Mouse (Mus musculus) Patski (cell line): ENCODE data around the gene Trp53. TPM values are rescaled to one million over a fixed set of nuclear protein-coding genes. Genes with fewer than 3 reads are reported as not detected.

Source experiments
- ATAC-seq: fragments of 100-300 bp; one replicate; pipeline ENCODE4 v1.8.0; 2021
- CTCF ChIA-PET: fragments of 350-600 bp; sonication (Branson Sonifier 250); formaldehyde crosslinking; loops from one replicate; lab custom pipeline; 2022; ENCODE audit warnings: inconsistent platforms; lab: Charles Lee
- POLR2A ChIA-PET: fragments of 350-600 bp; sonication (Branson Sonifier 250); formaldehyde crosslinking; loops from one replicate; lab custom pipeline; 2022; ENCODE audit warnings: antibody characterized with exemption, inconsistent platforms; lab: Charles Lee
- DNase-seq: peaks from one replicate; pipeline ENCODE4 v3.0.0-alpha.2; 2011; ENCODE audit warnings: low read depth, low spot score
- H3K27me3 ChIP-seq: fragments of 371-371 bp; one replicate; pipeline ENCODE4 v1.5.1; 2021
- CTCF ChIP-seq: fragments of 100-300 bp; IDR thresholded peaks from one replicate; pipeline ENCODE4 v1.5.1; 2021
- in situ Hi-C: fragments of 300-500 bp; cut with MboI; formaldehyde crosslinking; loops from 3 replicates; pipeline ENCODE4 v1.11.1; 2018; ENCODE audit warnings: low pct_unique_long_range_greater_than_20kb, mixed read lengths
- polyA plus RNA-seq: library from polyadenylated mRNA; unstranded; gene quantifications from one replicate; pipeline ENCODE4 v1.2.3, GENCODE M21; 2021

The Trp53 gene
- polyA plus RNA-seq, 1 experiment from 2014 or later, result 92.8 TPM

DNA sequence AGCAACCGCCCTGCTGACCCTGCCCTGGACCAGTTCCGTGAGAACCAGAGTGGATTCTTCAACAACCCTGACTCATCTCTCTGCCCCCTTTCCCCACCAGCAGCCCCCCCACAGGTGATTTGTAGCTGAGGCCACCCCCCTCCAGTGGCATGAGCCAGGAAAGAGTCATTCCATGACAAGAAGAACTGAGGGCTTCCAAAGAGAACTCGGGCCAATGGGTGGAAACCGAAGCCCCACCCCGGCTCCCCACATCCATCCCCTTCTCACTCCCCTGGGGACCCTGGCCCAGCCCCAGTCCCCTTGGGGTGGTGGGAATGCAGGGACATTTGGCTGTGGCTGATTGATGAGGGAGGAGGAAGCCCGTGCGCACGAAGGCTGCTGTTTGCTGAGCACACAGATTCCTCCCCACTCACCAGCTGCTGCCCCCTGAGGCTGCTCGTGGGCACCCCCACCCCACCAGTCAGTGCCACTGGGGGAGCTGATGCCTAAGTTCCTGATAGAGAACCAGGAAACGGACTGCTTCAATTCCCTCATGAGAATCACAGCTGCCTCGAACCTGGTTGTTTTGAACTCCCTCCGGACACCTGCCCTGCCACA lies 31.0 kb upstream of the Trp53 start, which contains the start of gene Dnah2:
TSS of gene Dnah2 (minus strand) at position 51 of the 597 bp plus-strand sequence.
- CTCF ChIA-PET, result no interaction called here
- ATAC-seq, result no peak
- no peak for TF ChIP-seq CTCF
- POLR2A ChIA-PET, result no interaction called here
- H3K27me3 ChIP-seq, result no peaks in the 10 kb centered on the region
- no peak for DNase-seq
- in situ Hi-C loops, result no loop called here

DNA sequence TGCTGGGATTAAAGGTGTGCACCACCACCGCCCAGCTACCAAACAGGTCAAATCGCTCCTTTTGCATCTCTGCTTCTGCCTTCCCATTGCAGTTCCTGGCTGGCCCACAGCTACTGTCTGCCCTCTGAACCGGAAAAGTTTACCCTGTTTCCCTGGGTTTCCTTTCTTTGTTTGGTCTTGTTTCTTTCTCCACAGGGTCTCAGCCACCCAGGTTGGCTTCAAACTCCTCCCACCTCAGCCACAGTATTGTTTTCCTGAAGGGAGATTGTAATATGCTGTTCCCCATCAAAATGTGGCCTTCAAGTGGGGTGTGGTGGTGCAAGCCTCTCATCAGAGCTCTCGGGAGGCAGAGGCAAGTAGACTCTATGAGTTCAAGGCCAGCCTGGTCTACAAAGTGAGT lies 28.8 kb upstream of the Trp53 start:
- ATAC-seq (no peak), DNase-seq (no peak)
- H3K27me3 ChIP-seq, result no peaks in the 10 kb centered on the region
- TF ChIP-seq CTCF, result no peak
- CTCF ChIA-PET, result no interaction called here
- POLR2A ChIA-PET, result no interaction called here
- in situ Hi-C loops, result no loop called here

GRCm38 (mm10) chr11:69552622-69553340 lies 27.4 kb upstream of the Trp53 start:
- ATAC-seq (no peak), DNase-seq (no peak)
- TF ChIP-seq CTCF, result no peak
- no peaks in the 10 kb centered on the region for H3K27me3 ChIP-seq
- CTCF ChIA-PET, result no interaction called here
- in situ Hi-C loops, result no loop called here
- POLR2A ChIA-PET, result no interaction called here

DNA sequence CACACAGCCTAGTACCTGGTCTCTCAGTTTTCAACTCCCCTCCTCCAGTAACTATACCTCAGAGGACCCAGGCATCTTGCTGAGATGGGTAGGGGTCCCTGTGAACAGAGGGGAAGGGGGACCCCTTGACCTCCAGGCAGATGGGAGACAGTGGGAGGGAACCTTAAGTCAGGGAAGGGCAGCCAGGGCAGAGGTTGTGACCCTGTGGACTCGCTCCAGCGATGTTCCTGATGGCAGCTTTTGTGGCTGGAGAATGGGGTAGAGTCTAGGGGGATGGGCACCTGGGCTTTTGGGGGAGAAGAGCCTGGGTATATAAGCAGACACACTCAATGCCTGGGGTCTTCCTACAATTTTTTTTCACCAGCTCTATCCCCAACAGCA lies 26.8 kb upstream of the Trp53 start:
- ATAC-seq (no peak), DNase-seq (no peak)
- ChIA-PET CTCF (no interaction called here), POLR2A (no interaction called here)
- no peak for TF ChIP-seq CTCF
- no peaks in the 10 kb centered on the region for H3K27me3 ChIP-seq
- in situ Hi-C loops, result no loop called here

- TF ChIP-seq CTCF, result no peak
- CTCF ChIA-PET, result no interaction called here
- DNase-seq (no peak), ATAC-seq (no peak)
- in situ Hi-C loops, result no loop called here
- H3K27me3 ChIP-seq, result no peaks in the 10 kb centered on the region
- POLR2A ChIA-PET, result no interaction called here
Observed at GRCm38 (mm10) chr11:69554539-69555140, 25.5 kb upstream of the Trp53 start.

DNA sequence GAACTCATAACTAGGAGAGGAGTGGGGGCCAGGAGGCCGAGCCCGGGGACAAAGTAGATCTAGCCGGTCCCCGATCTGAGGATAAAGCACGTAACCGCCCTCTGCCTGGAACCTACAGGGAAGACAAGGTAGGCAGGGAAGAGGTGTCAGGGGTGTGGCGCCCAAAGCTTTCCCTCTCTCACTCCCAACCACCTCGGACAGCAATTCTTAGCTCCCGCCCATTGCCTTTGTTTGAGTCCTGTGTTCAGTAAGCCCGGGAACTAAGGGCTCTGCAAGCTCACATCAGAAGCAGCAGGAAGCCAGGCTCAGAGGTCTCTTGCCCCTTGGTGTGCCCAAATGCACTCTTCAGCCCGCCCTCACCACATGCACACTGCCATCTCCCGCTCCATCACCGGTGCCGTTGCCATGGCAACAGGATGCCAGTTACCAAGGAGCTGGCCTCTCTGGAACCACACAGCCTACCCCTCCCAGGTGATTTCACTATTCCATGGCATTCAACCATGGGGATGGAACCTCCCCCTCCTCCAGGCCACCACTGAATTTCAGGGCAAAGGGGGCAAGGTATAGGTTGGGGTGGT lies 22.7 kb upstream of the Trp53 start:
- H3K27me3 ChIP-seq, result no peaks in the 10 kb centered on the region
- ChIA-PET POLR2A (no interaction called here), CTCF (interaction anchor here (0.7 kb wide), 1 partner anchor 10 kb away, joined by 4 read pairs; no protein-coding TSS in a partner anchor)
- DNase-seq, result no peak
- in situ Hi-C loops, result no loop called here
- no peak for TF ChIP-seq CTCF
- ATAC-seq, result no peak

- ChIA-PET POLR2A (no interaction called here), CTCF (interaction anchor here (0.7 kb wide), 1 partner anchor 11 kb away, joined by 3 read pairs; no protein-coding TSS in a partner anchor)
- no peak for ATAC-seq
- no peaks in the 10 kb centered on the region for H3K27me3 ChIP-seq
- in situ Hi-C loops, result no loop called here
- TF ChIP-seq CTCF, result no peak
- DNase-seq, result no peak
Observed at GRCm38 (mm10) chr11:69558756-69559155, 21.4 kb upstream of the Trp53 start.

DNA sequence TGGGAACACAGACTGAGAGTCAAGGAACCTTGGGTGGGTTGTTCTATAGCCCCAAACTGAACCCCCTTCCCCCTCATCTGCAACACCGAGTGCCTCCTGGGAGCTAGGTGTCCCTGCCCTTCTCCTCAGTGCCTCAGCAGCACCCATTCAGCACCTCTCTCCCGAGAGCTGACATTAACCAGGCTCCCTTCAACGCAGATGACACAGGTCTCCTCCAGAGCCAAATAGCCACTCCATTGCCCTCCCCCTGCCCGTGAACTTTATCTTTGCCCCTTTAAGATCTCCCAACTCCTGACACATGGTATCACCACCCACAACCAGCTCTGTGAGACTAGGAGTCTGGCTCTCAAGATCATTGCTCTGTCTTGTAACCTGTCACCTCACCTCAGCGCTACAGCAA lies 21.0 kb upstream of the Trp53 start:
- in situ Hi-C loops, result no loop called here
- POLR2A ChIA-PET, result no interaction called here
- ATAC-seq, result no peak
- no peaks in the 10 kb centered on the region for H3K27me3 ChIP-seq
- no peak for TF ChIP-seq CTCF
- DNase-seq, result no peak
- CTCF ChIA-PET, result interaction anchor here (0.7 kb wide), 1 partner anchor 12 kb away, joined by 3 read pairs; no protein-coding TSS in a partner anchor

DNA sequence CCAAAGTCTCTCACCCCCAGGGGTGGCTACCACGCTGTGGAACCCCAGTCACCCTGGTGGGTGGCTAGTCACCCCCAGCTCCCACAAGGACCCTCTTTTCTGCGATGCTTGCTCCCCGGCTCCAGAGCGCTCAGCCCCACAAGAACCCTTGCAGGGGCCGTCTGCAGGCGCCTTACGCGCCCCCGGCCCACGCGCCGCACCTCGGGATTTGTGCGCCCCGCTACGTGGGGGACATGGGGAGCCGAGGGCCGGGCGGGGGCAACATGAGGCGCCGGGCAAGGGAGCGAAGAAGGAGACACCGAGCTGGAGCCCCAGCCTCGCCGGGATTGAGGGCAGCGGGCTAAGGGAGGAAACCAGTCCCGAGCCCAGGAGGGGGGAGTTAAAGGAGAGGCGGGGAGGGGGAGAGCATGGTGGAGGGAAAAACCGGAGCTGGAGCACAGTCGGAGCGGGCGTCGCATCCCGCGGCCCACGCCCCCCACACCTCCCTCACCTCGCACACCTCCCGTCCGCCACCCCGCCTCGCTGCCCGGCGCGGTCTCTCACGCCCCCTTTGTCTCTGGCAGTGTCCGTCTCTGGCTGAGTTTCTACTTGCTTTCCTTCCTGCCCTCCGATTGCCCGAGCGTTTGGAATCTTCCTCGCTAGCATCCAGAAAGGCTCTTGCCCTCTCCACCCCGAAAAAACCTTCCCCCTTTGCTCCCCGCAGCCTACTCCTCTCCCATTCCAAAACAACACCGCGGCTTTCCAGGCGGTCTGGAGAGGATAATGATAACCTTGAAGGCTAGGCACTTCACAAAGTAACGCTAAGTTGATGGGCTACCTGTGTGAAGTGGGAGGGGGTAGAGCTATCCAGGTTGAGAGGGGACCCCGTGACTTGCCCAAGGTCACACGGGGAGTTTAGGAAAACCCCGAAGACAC lies 20.1 kb upstream of the Trp53 start, which contains the start of gene Efnb3:
TSS of gene Efnb3 (minus strand) at position 355 of the 915 bp plus-strand sequence.
- in situ Hi-C loops, result no loop called here
- no peak for DNase-seq
- no peak for TF ChIP-seq CTCF

More for the DNA sequence above, 20.1 kb upstream of the Trp53 start, which contains the start of gene Efnb3:
- ChIA-PET CTCF (interaction anchor here (1.2 kb wide), 1 partner anchor 13 kb away, joined by 3 read pairs; no protein-coding TSS in a partner anchor), POLR2A (no interaction called here)
- ATAC-seq, result no peak
- no peaks in the 10 kb centered on the region for H3K27me3 ChIP-seq
